Mouse (Mus musculus) right cerebral cortex, postnatal 14 days (tissue): ENCODE measurements at regions not wholly inside any gene's neighbourhood (a gene's known extent, or its start where the extent isn't known, plus 50 kb on each side); places are given as distances from the start of the nearest gene placed in this dataset.
A peak's percentile ranks its signal among the peaks of the same experiment; 100 is the strongest.

Experiments
- DNase-seq: peaks from one replicate; pipeline ENCODE4 v3.0.0; 2022

DNA sequence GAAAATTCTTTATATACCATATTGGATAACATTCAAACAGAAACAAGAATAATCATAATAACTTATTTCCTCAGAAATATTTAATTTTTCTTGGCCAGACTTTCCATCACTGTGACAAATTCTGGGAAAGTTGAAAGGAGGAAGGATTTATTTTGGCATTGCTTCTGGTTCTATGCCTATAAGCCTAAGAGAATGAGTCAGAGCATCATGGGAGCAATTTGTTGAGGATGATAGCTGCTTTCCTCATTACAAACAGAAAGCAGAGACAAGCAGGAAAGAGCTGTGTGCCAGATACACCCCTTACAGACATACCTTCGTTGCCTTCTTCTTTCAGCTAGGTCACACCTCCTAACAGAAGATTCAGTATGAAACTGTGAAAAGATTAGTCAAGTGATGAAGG lies 115.3 kb downstream of the Rgs21 start:
- DNase-seq = no peak

DNA sequence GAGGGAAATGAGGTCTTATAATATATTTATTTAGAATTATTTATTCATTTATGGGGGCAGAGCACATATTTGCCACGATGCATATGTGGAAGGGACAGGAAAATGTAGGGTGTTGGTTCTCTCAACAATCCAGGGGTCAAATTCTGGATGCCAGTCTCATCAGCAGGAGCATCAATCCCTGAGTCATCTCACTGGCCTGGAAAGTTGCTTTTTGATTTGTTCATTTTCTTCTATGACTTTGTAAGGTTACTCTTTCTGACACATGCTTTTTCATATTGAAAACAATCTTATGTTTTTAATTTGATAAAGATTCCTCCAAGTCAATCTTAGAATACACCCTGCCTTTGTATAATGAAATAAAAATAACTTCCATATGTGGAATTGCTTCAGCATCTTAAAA lies 115.7 kb downstream of the Rgs21 start:
- no peak for DNase-seq

DNA sequence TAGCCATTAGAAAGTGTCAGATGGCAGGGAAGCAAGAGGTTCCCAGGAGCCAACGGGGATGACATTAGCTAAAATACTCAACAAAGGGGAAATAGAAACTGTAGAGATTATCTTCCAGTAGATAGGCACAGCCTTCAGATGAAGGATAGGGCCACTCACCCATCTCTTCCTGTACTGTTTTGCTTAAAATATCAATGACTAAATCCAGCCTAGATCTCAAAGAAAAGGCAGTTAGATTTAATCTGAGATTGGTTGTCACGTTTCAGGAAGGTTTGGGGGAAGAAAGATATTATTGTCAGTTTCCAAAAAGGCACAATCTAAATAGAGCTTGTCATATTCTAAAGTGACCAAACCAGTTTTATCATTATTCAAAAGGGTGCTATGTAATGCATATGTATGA lies 130.8 kb downstream of the Rgs21 start:
- no peak for DNase-seq

DNA sequence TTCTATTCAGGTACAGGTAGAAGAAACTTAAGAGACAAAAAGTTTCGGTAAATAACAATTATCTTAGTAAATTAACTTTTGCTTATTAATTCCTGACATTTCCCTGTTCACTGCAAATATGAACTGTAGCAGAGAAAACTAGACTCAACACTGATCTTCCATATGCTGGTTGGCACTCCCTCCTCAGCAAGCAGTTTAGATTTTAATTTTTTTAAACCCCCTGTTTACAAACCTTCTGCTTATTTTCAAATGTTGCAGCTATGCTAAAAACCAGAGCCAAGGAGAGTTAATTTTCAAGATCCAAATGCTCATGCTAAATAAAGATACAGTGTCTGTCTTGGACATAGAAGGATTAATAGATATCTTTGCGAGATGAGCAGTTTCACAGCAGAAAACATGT lies 134.7 kb downstream of the Rgs21 start:
- no peak for DNase-seq

DNA sequence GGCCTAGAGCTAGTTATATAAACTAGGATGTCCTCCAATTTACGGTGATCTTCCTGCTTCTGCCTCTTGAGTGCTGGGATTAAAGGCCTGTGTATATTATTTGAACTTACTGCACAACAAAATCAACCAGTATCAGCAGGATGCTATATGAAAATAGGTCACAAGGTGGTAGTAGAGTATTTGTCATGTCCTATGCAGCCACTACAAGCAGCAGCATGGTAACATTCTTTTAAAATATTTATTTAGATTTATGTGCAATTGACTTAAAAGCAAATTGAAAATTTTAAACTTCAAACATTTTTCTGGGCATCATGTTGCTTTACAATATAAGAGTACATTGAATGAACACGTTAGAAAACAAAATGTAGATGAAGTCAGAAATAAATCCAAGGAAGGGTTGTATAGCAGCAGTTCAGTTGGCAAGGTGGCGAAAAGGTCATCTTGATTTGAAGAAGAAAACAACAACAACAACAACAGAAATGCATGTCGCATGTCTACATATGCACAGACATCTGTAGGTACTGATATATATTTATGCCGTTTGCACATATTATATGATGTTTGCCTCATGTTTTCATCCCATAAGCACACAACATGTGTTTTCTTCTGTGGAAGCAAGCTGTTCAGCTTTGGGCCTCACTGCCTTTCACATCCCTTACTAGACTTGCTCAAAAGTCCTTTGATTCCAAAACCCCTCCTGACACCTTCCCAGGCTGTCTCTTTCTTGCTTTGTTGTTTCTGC lies 135.8 kb downstream of the Rgs21 start:
- DNase-seq = no peak

DNA sequence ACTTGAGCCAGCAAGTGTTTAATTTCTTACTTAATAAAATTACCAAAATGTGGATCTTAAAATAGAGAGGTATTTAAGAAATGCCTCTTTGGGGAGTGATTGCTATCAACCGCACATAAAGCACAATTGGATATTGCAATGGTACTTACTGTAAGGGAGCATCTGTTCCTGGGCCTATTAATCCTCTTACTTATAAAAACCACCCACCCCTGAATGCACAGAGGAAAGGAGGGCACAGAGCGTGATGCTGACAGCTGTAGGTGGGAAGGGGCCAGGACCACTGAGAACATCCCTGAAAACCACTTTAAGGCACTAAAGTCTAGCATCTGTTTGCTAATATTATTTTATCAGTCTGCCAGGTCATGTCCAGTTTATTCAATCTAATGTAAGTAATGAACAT lies 146.1 kb downstream of the Rgs21 start:
- DNase-seq = no peak

DNA sequence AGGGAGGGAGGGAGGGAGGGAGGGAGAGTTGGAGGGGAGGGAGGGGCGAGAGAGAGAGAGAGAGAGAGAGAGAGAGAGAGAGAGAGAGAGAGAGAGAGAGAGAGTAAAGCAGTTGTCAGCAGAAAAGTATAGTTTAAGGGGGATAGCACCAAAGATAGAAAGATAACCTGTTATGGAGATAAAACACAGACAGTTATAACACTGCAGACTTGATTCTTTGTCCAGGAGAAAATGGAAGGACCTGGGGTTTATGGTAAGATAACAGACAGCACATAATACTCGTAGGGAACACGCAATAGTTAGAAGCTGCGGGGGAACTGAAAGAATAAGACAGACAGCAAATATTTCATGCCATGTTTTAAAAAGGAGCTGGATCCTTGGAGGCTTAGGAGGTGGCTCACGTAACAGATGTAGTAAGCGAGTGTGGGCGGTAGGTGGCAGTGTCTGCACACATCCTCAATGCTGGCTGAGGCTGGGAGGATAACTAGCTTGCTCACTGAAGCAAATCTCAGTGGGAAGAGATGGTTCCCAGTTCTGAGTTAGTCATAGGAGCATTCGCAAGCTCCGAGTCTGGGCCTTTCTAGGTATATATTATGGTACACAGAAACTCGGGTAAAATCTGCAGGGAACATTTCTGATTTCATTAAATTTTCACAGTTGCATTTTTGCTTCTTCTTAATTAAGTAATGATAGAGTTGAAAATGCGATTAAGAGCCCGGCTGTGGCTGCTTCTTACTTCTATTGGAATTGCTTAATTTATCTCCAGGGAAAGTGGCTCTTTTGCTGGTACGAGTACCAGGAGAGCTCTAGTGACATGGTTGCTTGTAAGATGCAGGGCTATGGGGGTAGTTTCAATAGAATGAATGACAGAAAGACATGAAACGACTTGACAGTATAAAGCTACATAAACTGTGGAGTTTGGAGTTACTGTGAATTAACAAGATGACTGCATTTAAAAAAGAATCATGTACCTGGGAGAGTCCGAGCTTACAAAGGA lies 157.6 kb upstream of the Rgs1 start:
- DNase-seq = peak; percentile 84

DNA sequence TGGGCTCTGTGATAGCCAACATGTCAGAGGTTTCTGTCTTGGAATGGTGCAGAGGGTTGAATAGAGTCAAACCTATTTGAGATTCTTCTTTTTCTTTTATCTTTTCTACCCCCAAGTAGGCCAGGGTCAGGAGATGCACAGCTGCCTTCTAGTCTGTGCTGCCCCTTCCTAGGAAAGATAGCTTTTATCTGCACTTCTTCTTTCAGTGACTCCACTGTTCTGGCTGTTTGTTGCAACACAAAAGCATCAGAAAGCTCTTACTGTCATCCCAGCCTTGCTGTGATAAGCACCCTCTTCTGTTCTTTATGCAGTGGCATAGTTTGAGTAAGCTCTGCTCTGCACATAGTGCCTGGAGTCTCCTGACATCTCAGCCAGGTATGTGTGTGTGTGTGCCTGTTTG lies 156.7 kb upstream of the Rgs1 start:
- no peak for DNase-seq

DNA sequence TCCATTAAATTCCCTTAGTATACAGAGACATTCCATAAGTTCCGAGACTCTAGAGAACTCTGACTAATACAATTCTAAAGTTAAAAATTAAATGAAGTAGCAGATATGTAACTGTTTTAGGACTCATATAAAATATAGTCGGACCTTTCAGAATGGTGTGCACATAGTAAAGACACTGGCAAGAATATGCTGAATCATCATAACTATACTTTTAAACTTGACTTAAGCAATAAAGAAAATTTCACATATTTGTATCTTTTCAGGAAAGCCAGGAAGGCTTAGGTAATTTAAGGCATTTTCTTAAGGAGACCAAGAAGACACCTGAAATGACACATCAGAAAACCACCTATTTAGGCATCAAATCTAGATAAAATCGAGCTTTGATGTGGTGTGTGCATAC lies 156.0 kb upstream of the Rgs1 start:
- DNase-seq = no peak

DNA sequence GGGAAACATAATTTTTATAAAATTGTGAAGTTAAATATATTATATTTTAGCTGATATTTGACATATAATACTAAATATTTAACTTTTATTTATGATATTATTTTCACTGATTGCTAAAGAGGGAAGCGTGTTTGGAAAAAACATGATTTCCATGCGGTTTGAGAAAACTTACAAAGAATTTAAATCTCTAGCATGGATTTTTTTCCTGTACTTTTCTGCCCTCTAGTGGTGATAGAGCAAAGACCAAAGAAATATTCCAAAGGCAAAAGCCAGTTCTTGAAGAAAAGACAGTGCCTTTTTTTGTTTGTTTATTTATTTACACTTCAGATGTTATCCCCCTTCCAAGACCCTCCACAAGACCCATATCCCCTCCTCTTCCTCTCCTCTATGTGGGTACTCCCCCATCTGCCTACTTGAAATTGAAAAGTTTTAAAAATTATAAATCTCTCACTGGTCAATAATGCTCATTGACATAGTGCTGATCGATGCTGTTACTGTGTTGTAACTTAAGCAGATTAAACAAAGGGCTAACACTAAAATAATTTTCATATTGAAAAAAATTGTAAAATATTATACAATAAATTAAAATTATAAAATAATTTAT lies 131.1 kb upstream of the Rgs1 start:
- DNase-seq = no peak

DNA sequence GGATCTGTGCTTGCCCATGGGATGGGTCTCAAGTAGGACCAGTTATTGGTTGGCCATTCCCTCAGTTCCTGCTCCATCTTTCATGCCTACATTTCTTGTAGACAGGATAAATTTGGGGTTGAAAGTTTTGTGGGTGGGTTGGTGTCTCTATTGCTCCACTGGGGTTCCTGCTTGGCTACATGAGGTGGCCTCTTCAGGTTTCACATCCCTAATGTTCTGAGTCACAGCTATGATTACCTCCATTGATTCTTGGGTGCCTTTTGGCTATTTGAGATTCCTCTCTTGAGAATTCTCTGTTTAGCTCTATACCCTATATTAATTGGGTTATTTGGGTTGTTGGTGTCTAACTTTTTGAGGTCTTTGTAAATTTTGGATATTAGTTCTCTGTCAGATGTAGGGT lies 125.1 kb upstream of the Rgs1 start:
- DNase-seq = no peak

DNA sequence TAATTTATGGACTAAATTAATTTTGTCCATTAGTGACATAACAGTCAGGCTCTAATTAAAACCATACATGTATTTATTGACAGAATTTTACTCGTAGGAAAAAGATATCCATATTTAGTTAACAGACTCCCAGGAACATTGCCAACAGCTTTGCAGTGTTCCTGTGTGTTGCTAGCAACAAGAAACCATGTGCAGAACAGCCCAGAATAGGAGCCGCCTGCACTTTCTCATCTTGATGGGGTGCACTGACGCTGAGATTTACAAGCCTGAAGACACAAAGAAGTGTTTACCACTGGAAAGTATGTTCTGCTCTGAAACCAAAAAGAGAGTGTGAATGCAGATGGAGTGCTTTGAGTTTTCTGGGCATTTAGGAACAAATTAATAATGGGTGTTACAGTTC lies 118.5 kb upstream of the Rgs1 start:
- DNase-seq = peak; percentile 27

DNA sequence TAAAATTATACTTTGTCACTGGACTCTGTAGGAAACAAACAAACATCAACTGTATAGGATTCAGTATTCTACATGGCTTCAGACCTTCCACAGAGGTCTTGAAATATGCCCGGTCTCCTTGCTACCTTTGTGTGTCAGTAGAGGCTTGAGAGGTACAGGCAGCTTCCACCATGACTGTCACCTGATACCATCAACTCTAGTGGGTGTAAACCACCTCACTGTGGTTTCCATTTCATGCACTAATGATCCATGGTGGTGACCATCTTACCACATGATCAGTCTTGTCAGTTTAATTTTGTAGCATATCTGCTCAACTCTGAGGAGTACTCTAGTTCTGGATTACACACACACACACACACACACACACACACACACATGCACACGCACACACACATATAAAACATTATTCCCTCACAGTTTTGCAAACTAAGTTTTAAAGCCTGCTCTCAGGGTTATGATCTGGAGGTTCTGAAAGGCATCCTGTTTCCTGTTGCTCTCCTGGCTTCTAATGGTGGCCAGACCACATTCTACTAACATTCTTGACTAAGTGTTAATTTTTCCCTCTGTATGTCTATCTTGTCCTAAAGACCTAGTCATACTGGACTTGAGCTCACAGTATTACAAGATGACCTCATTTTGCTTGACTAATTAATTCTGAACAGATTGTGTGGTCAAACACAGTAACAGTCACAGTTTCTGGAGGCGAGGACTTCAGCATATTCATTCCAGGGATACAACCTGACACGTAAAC lies 106.7 kb upstream of the Rgs1 start:
- DNase-seq = no peak

DNA sequence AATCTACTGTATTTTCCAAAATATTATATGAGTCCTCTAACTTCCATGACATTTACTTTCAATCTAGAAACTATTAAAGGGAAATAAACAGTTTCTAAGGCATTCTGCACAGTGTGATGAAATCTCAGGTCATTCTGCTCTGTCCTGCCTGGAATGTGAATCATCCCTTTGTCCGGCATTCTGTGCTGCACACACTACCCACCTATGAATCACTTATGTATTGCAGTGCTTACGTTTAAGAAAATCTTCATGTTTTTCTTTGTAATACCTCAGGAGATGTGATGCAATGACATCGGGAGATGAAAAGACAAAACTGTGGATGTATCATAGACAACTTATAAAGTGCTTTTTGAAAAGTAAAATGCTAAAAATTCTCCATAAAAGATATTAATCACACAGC lies 106.0 kb upstream of the Rgs1 start:
- DNase-seq = no peak

DNA sequence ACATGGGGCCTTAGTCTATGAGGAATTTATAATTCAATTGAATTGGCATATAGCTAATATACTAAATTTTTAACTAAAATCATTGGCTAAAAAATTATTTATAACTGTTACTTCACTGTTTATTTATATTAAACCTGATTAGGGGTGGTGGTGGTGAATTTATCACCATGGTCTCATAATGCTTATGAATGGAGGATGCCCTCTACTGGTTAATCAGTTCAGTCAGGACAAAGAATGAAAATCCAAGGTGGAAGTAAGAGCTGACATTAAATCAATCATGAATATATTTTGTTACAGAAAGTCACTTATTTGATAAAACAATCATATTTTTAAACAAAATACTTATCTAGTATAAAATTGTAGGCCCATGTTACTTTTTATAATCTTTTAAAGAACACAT lies 104.3 kb upstream of the Rgs1 start:
- DNase-seq = no peak

DNA sequence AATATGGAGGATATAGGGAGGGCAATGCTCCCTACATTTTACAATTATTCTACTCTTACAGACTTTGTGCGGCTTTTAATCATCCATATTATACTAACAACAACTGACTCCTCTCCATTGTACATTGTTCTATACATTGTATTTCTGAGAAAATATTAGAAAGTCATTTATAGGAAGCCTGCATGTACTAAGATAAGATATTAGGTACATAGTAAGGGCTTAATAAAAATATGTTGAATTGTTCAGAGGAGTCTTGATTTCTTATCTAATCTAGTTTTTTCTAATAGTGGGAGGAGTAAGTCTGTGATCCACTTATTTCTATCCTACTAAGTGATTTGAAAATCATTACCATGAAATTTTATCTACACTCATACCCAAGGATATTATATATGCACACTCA lies 94.8 kb upstream of the Rgs1 start:
- DNase-seq = no peak

DNA sequence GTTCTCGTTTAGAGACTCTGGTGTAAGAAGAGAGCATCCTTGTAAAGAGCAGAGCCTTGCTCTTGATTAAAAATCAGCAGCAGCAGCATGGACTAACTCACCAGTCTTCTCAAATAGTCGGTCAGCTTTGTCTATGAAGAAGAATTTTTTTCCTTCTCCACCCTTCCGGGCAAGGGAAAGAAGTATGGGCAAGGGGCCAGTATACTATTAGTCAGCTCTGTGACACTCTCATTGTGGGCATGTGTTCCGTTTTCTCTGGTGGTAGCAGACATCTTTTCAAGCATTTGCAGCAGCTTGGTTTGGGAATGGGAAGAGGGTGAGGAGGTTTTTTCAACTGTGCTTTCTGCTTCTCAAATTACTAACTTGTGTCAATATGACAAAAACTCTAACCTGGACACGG lies 94.3 kb upstream of the Rgs1 start:
- no peak for DNase-seq

DNA sequence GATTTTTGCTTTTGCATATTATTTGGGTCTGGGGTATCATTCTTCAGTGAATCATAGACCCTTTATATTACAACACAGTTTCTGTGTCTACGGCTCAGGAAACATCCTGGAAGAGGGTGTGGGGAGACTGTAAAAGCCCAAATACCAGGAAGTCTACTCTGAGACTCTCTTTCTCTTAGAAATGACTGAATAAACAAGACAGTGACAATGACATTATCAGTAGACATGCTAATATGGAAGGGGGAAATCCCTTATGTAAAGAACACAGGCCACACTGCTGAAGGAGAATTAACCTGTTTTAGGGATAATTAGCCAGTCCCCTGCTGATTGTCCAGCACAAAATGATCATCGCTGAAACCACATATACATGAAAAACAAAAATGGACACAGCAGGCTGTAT lies 88.5 kb upstream of the Rgs1 start:
- no peak for DNase-seq

DNA sequence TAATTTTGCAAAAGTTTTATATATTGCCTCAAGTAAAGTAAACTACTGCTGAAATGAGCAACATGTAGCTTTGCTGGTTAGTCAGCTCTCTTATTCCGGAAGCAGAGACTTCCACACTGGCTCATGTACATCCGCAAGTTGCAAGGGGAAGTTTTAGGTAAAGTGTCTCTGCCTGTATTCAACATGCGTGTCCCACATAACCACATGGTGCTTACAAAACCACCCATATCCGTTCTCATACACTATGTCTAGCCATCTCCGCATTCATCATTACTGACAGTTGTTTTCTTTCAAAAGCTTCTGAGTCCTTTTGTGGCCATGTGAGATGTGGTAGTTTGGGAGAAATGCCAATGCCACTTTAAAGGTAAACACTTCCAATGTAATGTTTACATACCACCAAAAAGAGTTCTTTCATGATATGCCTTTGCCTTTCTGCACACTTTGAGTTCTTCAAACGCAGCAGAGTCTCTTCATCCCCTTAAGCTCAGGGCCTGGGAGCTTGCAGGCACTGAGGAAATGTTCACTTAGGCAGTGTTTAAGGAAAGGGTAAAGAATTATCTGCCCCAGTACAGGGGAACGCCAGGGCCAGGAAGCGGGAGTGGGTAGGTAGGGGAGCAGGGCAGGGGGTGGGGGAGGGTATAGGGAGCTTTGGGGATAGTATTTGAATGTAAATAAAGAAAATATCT lies 81.5 kb upstream of the Rgs1 start:
- no peak for DNase-seq

DNA sequence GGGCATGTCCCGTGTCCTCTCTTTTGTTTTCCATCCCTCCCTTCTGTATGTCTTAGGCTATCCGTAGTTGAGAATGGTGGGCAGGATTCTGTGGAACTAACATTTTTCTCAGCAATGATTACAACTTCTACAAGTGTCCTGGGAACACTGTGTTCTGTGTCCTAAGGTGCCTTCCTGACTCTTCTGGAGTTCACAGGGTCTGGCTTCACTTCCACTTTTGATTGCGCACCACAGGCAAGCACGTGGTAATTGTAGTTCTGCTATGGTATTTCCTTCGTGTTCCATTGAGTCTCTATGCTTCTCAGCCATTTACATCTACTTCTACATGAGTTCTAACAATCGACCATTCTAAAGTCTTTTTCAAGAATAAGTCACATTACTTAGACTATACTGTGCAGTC lies 70.4 kb upstream of the Rgs1 start:
- DNase-seq = no peak

DNA sequence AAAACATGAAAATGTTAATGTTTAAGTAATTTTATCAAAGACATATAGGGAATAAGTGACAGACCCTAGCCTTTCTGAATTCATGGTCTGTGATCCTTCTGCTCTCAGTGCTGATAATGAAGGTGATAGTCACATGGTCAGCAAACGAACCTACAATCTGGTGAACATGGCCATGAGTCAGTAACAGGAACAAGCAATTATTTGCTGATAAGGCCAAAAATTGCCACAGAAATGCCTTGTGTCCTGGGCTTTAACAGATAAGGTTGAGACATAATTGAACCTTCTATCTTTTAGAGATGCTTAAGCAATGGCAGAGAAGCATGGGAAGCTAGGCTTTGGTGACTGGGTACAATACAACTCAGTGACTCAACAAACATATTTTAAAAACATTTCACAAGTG lies 69.2 kb upstream of the Rgs1 start:
- no peak for DNase-seq

DNA sequence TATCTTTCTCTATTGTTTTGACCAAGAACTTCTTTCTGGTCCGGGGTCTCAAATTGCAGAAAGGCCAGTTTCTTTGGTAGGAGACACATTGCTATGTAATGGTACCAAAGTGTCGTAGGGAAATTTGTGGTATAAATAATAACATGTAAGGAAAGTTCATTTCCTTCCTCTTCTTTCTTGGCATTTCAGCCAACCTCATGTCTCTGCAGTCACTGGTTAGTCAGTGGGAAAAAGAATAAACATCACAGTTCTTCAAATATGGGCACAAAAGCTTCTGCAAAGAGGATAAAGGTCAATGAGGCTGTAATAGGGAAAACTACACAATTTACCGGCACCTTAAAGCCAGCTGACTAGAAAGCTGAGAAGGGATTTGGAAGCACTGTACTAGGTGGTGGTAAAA lies 68.5 kb upstream of the Rgs1 start:
- no peak for DNase-seq

DNA sequence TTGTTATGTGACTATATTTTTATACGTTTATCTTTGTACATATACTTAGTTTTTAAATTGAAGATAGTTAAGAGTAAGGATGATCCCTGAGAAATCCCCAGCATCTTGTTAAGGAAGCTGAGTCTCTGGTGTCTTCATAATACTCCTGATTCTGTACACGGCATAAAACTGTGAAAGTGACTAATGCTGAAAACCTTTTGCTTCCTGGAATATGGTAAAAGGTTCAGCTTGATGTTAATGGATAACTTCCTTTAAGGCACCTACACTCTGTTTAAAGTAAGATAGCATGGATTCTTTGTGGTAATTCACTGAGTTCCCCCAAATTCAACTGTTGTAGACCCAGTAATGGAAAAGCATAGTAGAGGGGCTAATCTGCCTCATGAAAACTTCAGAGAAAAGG lies 67.2 kb upstream of the Rgs1 start:
- DNase-seq = no peak
